Mouse (Mus musculus) brain, embryonic 14.5 days (tissue): ENCODE measurements around the gene Scamp4.

Source experiments
- CTCF ChIP-seq: fragments of 200-500 bp; IDR thresholded peaks from 2 replicates; pipeline ENCODE4 v1.5.1; 2012; ENCODE audit warnings: inconsistent platforms, mild to moderate bottlenecking, moderate library complexity, borderline replicate concordance; ENCODE audit not compliant: insufficient read depth, insufficient read length; ENCODE audit errors: extremely low read depth
- POLR2A ChIP-seq: fragments of 200-500 bp; IDR thresholded peaks from 2 replicates; pipeline ENCODE4 v1.6.1; 2012; ENCODE audit warnings: mild to moderate bottlenecking, inconsistent platforms, borderline replicate concordance; ENCODE audit not compliant: poor library complexity, insufficient read depth, insufficient read length, severe bottlenecking; ENCODE audit errors: extremely low read depth

DNA sequence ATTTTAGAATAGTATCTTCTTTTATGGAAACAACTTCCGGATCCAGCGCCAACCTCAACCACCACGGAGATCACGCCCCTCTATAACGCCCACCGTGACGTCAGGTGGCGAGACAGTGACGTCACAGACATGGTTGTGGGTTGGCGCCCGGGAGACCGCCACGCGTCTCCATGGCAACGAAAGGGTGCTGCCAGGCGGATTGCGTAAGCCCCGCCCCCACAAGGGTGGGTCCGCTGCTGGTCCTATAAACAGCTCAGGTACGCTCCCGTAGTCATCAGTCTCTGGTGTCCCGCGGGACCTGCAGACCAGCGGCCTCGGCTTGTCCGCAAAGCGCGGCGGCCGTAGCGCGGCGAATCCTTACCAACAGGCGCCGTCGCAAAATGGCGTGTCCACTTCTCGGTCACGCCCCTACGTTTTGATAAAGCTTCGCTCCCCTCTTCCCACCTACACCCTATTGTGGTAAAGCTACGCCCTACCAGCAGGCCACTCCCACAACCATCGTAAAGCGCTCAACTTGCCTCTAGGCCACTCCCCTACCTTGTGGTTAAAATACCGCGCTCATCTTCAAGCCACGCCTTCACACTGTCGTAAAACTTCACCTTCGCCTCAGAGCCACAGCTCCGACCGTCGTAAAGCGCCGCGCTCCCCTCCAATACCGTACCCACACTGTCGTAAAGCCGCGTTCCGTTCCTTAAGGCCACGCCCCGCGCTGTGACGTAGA, 19.4 kb downstream of the Scamp4 start:
- TF ChIP-seq CTCF (no peak), POLR2A (peak; percentile 42; the same call in 1 of the 2 replicates)
